Mouse (Mus musculus) heart, adult 2 months (tissue): ENCODE measurements around the gene Olfr589. TPM values are rescaled to one million over a fixed set of nuclear protein-coding genes. Genes with fewer than 3 reads are reported as not detected.
"Not testable (repeated sequence)": the region's sequence is repeated elsewhere in the genome, so short reads cannot be mapped to it uniquely, and the experiment has no call there.

ENCODE experiments used
- DNase-seq, 2 experiments: peaks; one replicate each; pipeline ENCODE4 v3.0.0; 2021
- H3K27ac ChIP-seq: fragments of 200-600 bp; 2 replicates; pipeline ENCODE4 v1.8.1; 2022
- H3K27me3 ChIP-seq: fragments of 200-500 bp; 2 replicates; pipeline ENCODE4 v1.6.1; 2012; ENCODE audit warnings: mild to moderate bottlenecking, low read length, inconsistent platforms, mixed read lengths; ENCODE audit not compliant: control insufficient read depth, insufficient read depth
- H3K36me3 ChIP-seq: fragments of 200-500 bp; 2 replicates; pipeline ENCODE4 v1.6.1; 2012; ENCODE audit warnings: low read length, inconsistent platforms; ENCODE audit not compliant: control insufficient read depth, insufficient read depth
- H3K4me1 ChIP-seq: fragments of 200-500 bp; 2 replicates; pipeline ENCODE4 v1.6.1; 2011; ENCODE audit warnings: low read length; ENCODE audit not compliant: control insufficient read depth, insufficient read depth
- H3K4me3 ChIP-seq: fragments of 200-600 bp; 2 replicates; pipeline ENCODE4 v1.8.1; 2022
- H3K79me2 ChIP-seq: fragments of 200-500 bp; replicated peaks from 2 replicates; pipeline ENCODE4 v1.6.1; 2012; ENCODE audit warnings: mild to moderate bottlenecking, inconsistent platforms, low read length, moderate library complexity, mixed read lengths; ENCODE audit not compliant: control insufficient read depth, insufficient read depth
- H3K9ac ChIP-seq: fragments of 200-500 bp; 2 replicates; pipeline ENCODE4 v1.6.1; 2012; ENCODE audit warnings: low read depth, mild to moderate bottlenecking, control low read depth, inconsistent platforms, low read length, mixed read lengths
- CTCF ChIP-seq: fragments of 200-600 bp; IDR thresholded peaks from 2 replicates; pipeline ENCODE4 v1.8.1; 2022; ENCODE audit warnings: antibody characterized with exemption, mild to moderate bottlenecking, moderate library complexity
- EP300 ChIP-seq: fragments of 200-500 bp; IDR thresholded peaks from 2 replicates; pipeline ENCODE4 v1.6.1; 2011; ENCODE audit warnings: low read depth, low read length, control low read depth; ENCODE audit not compliant: insufficient read depth
- POLR2A ChIP-seq: fragments of 200-500 bp; IDR thresholded peaks from 2 replicates; pipeline ENCODE4 v1.6.1; 2011; ENCODE audit warnings: mild to moderate bottlenecking, low read depth, low read length, control low read depth; ENCODE audit not compliant: insufficient read depth
- WGBS: fragments of 180-500 bp; shearing (Covaris S2); methylation state at CpG from one replicate; pipeline ENCODE4 v1.1.7; 2018; 5-methylcytosine and 5-hydroxymethylcytosine counted together
- intact Hi-C: fragments of 180-260 bp; cut with DNase I; formaldehyde crosslinking; loops from one replicate; pipeline ENCODE4 v1.15.1; 2025
- long read RNA-seq: library from polyadenylated mRNA; stranded (forward); transcript quantifications from one replicate; pipeline ENCODE4 v2.0.0, GENCODE M21; 2021
- polyA plus RNA-seq: library from polyadenylated mRNA; depleted of rRNA; stranded (reverse); fragments of >200 nt; gene quantifications from 2 replicates; pipeline ENCODE4 v1.2.3, GENCODE M21; 2012; rRNA removed
- total RNA-seq, 2 experiments: library from RNA; stranded (reverse); gene quantifications; 2 replicates each; pipeline ENCODE4 v1.2.3; 2021

Gene Olfr589
- total RNA-seq (not detected), polyA plus RNA-seq (not detected in 2 replicates)
- long read RNA-seq = 0 reads

DNA sequence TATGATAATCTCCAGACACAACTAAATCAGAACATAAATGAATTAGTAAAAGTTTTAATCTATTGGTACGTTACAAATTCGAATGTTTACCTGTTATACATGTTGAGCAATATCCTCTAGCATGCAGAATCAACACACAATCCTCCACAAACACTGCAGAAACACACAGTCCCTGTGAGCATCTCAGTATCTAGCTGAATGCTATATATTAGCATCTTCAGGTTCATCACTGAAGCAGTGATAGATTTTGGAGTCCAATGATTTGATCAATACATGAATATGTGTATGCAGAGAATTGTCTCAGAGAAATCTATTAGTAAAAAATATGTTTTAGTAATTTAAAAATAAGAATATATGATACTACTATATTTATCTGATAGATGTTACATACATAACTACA is at the start of gene Olfr589:
TSS of gene Olfr589 (minus strand) at position 101 of the 400 bp plus-strand sequence.
- no peak within 1 kb of the TSS for H3K27ac ChIP-seq
- no peak within 1 kb of the TSS for H3K4me3 ChIP-seq
- H3K9ac ChIP-seq = no peak within 1 kb of the TSS
- TF ChIP-seq POLR2A = no peak
- no peak for TF ChIP-seq CTCF
- TF ChIP-seq EP300 = no peak
- intact Hi-C loops = no loop called here
- DNase-seq = no peak
- 50% methylated on average over 2 of the region's 2 CpGs for WGBS
- no peaks in the 10 kb centered on the region for H3K27me3 ChIP-seq
- no peaks in the 10 kb centered on the region for H3K36me3 ChIP-seq
- no peaks in the 10 kb centered on the region for H3K4me1 ChIP-seq
- H3K79me2 ChIP-seq = no peaks in the 10 kb centered on the region

GRCm38 (mm10) chr7:103184503-103184902 is 28.3 kb upstream of the Olfr589 start, which contains the start of gene Olfr592:
Olfr592 (plus strand) TSS chr7:103184803.
- H3K27me3 ChIP-seq, H3K36me3 ChIP-seq, H3K9ac ChIP-seq, H3K79me2 ChIP-seq, intact Hi-C loops, H3K4me3 ChIP-seq, H3K27ac ChIP-seq, DNase-seq, H3K4me1 ChIP-seq: not testable (repeated sequence)
- WGBS = 52% methylated on average over 1 of the region's 1 CpGs

DNA sequence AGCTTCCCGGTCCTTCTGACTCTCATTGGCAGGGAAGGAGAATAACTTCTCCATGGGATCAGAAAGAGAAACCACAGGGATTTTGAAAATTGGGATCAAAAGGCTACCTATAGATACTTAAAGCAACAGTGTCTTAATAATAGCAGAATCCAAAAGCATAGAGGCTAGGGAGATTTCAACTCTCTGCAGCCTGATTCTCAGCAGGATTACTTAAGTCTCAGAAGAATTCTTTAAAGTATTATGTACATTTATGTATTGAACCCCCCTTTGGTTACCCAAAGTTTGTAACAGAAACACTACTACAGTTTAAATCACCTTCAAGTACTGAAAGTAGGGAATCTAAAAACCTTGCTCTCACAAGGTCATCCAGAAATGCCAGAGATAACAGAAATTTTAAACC is 22.1 kb upstream of the Olfr589 start, which contains the start of gene Olfr591:
TSS of gene Olfr591 (minus strand) at position 101 of the 400 bp plus-strand sequence.
- H3K27ac ChIP-seq = no peak within 1 kb of the TSS
- WGBS = 74% methylated on average over 1 of the region's 1 CpGs
- no peaks in the 10 kb centered on the region for H3K27me3 ChIP-seq

GRCm38 (mm10) chr7:103169697-103170096 is 13.5 kb upstream of the Olfr589 start:
- DNase-seq = no peak
- no peak overlapping the region for H3K4me3 ChIP-seq
- H3K4me1 ChIP-seq = no peaks in the 10 kb centered on the region
- H3K27me3 ChIP-seq = no peaks in the 10 kb centered on the region
- intact Hi-C loops = no loop called here
- H3K9ac ChIP-seq = no peak overlapping the region
- no peaks in the 10 kb centered on the region for H3K36me3 ChIP-seq
- no peak for TF ChIP-seq POLR2A
- no peak for TF ChIP-seq CTCF
- TF ChIP-seq EP300 = no peak
- 58% methylated on average over 5 of the region's 5 CpGs for WGBS
- H3K79me2 ChIP-seq = no peaks in the 10 kb centered on the region
- H3K27ac ChIP-seq = no peak overlapping the region

More for the DNA sequence above, 22.1 kb upstream of the Olfr589 start, which contains the start of gene Olfr591:
- intact Hi-C loops = no loop called here
- Histone ChIP-seq H3K4me1 (no peaks in the 10 kb centered on the region), H3K4me3 (no peak within 1 kb of the TSS), H3K9ac (no peak within 1 kb of the TSS), H3K79me2 (no peaks in the 10 kb centered on the region), H3K36me3 (no peaks in the 10 kb centered on the region)
- DNase-seq = no peak
- TF ChIP-seq POLR2A (no peak), CTCF (no peak), EP300 (no peak)

DNA sequence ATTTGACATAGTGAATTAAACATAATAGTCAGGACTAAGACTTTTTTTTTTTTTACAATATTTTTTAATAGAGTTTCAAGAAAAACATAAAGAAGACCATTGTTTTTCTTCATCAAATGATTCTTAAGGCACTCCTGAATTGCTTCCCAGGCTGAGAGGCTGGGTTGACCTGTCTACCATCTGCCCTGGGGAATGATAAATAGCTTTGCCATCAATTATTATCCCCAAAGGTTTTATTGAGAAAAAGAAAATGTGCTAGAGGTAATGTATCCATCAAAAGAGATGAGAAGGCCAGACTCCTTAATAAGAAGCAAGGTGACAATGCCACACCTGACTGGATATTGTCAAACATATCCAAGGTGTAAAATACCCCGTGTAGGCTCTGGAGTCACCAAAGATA is 15.6 kb downstream of the Olfr589 start, which contains the start of gene Olfr588-ps1:
TSS of gene Olfr588-ps1 (plus strand) at position 301 of the 400 bp plus-strand sequence.
- H3K4me1 ChIP-seq = no peaks in the 10 kb centered on the region
- H3K9ac ChIP-seq = no peak within 1 kb of the TSS
- TF ChIP-seq EP300 = no peak
- TF ChIP-seq POLR2A = no peak
- no peak for TF ChIP-seq CTCF
- intact Hi-C loops = no loop called here
- H3K79me2 ChIP-seq = no peaks in the 10 kb centered on the region
- 65% methylated on average over 1 of the region's 1 CpGs for WGBS
- no peak within 1 kb of the TSS for H3K4me3 ChIP-seq
- no peaks in the 10 kb centered on the region for H3K27me3 ChIP-seq
- no peak within 1 kb of the TSS for H3K27ac ChIP-seq
- H3K36me3 ChIP-seq = no peaks in the 10 kb centered on the region
- no peak for DNase-seq

GRCm38 (mm10) chr7:103125538-103125937 is 30.6 kb downstream of the Olfr589 start, which contains the start of gene Olfr586:
Olfr586 (minus strand) TSS chr7:103125638.
- no peak within 1 kb of the TSS for H3K9ac ChIP-seq
- H3K79me2 ChIP-seq = no peaks in the 10 kb centered on the region
- H3K4me3 ChIP-seq = no peak within 1 kb of the TSS
- H3K36me3 ChIP-seq = no peaks in the 10 kb centered on the region
- 84% methylated on average over 3 of the region's 3 CpGs for WGBS
- no peaks in the 10 kb centered on the region for H3K4me1 ChIP-seq
- no peaks in the 10 kb centered on the region for H3K27me3 ChIP-seq
- H3K27ac ChIP-seq = no peak within 1 kb of the TSS
- no peak for DNase-seq
- intact Hi-C loops = no loop called here
- no peak for TF ChIP-seq POLR2A
- TF ChIP-seq EP300 = no peak
- TF ChIP-seq CTCF = no peak
